Mouse (Mus musculus) CH12.LX (cell line): ENCODE results near the gene Cfap99.

ENCODE experiments used
- CTCF ChIP-seq, 2 experiments: IDR thresholded peaks in 1 of 2; conservative IDR thresholded peaks in 1 of 2; 2 replicates each; pipeline ENCODE4 v1.5.1; 2011 to 2012; ENCODE audit warnings: low read depth in 2 of 2, low read length in 2 of 2, improper control_type of control experiment in 1 of 2, inconsistent platforms in 1 of 2, mild to moderate bottlenecking in 1 of 2, moderate library complexity in 1 of 2
- ELF1 ChIP-seq: IDR thresholded peaks from 2 replicates; pipeline ENCODE4 v1.6.1; 2014; ENCODE audit warnings: low read depth, mild to moderate bottlenecking, inconsistent platforms, low read length, improper control_type of control experiment
- EP300 ChIP-seq: IDR thresholded peaks from 2 replicates; pipeline ENCODE4 v1.6.1; 2011; ENCODE audit warnings: low read length, improper control_type of control experiment
- ETS1 ChIP-seq: conservative IDR thresholded peaks from 2 replicates; pipeline ENCODE4 v1.6.1; 2012; ENCODE audit warnings: low read depth, mild to moderate bottlenecking, inconsistent platforms, low read length, improper control_type of control experiment, moderate library complexity
- HCFC1 ChIP-seq: IDR thresholded peaks from 2 replicates; pipeline ENCODE4 v1.6.1; 2012; ENCODE audit warnings: low read depth, mild to moderate bottlenecking, inconsistent platforms, low read length, improper control_type of control experiment
- MAX ChIP-seq: IDR thresholded peaks from 2 replicates; pipeline ENCODE4 v1.6.1; 2011; ENCODE audit warnings: low read length, improper control_type of control experiment
- MAZ ChIP-seq: IDR thresholded peaks from 2 replicates; pipeline ENCODE4 v1.6.1; 2012; ENCODE audit warnings: low read depth, mild to moderate bottlenecking, inconsistent platforms, low read length, improper control_type of control experiment, moderate library complexity
- MYC ChIP-seq: IDR thresholded peaks from 2 replicates; pipeline ENCODE4 v1.6.1; 2011; ENCODE audit warnings: low read depth, mild to moderate bottlenecking, improper control_type of control experiment, low read length
- POLR2A ChIP-seq: IDR thresholded peaks from 2 replicates; pipeline ENCODE4 v1.6.1; 2011; ENCODE audit warnings: low read depth, mild to moderate bottlenecking, improper control_type of control experiment, low read length
- SIN3A ChIP-seq: IDR thresholded peaks from 2 replicates; pipeline ENCODE4 v1.6.1; 2012; ENCODE audit warnings: low read length, improper control_type of control experiment, inconsistent platforms
- UBTF ChIP-seq: IDR thresholded peaks from 2 replicates; pipeline ENCODE4 v1.6.1; 2012; ENCODE audit warnings: low read depth, mild to moderate bottlenecking, inconsistent platforms, low read length, improper control_type of control experiment, moderate library complexity
- ZC3H11A ChIP-seq: IDR thresholded peaks from 2 replicates; pipeline ENCODE4 v1.6.1; 2012; ENCODE audit warnings: low read depth, mild to moderate bottlenecking, inconsistent platforms, low read length, improper control_type of control experiment
- ZKSCAN1 ChIP-seq: IDR thresholded peaks from 2 replicates; pipeline ENCODE4 v1.6.1; 2012; ENCODE audit warnings: low read depth, inconsistent platforms, low read length, improper control_type of control experiment, borderline replicate concordance

- TF ChIP-seq ELF1 (no peak), POLR2A (no peak), CTCF (conservative IDR thresholded peaks at IDR 0.05 in 1 of 2, IDR thresholded peaks at IDR 0.05 in 1 of 2; ENCODE audit: low read depth in 2 of 2, low read length in 2 of 2) (no peak), MAX (no peak), HCFC1 (no peak), EP300 (no peak), ETS1 (no peak), ZKSCAN1 (no peak), SIN3A (no peak), MAZ (no peak), ZC3H11A (no peak), UBTF (no peak), MYC (no peak)
These were observed 74.7 kb downstream of the Cfap99 start for GRCm38 (mm10) chr5:34363115-34363514.
